In the genomic region with DNA sequence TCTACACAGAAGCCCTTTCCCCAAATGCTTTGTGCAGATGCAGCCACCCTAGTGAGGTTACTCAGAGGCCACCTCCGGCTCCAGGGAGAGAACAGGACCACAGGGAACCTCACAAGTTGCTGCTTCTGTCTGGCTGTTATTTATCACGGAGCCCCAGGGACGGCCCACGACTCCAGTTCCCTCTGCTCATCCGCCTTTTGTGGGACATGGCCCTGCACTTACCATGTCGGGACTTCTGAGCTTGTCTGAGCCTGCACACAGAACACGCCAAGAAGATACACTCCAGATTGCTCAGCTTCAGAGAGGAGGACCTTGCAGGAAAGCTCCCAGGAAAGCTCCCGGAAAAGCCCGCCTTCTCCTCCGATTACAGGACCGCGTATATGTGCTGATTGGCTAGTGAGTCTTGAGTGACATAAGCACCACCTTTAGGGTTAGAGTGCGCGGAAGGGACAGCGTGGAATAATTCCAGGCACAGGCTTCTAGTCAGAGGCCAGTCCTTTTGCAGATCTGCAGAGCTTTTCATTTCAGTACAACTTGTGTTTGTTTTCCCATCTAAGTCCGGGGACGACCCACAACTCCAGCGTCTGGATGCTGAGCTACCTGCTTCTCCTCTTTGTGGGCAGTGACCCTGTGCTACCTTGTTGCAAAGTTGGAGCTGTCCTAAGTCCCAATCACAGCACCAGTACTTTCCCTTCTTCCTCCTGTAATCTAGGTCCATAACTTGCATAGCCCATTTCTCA, we compare ENCODE assay signal across 8 mouse cellular contexts. TPM values are rescaled to one million over a fixed set of nuclear protein-coding genes. Genes with fewer than 3 reads are reported as not detected.
A peak's percentile ranks its signal among the peaks of the same experiment; 100 is the strongest.
DNase-seq lines count a peak whose midpoint lies in the region; ATAC-seq and TF ChIP-seq lines count a peak whose summit lies in the region.
"Not testable (repeated sequence)": the region's sequence is repeated elsewhere in the genome, so short reads cannot be mapped to it uniquely, and the experiment has no call there.

TSS of gene Zfp442 (minus strand) at position 307 of the 740 bp plus-strand sequence.

- TF ChIP-seq CTCF in ES-Bruce4 (IDR thresholded peaks at IDR 0.05; ENCODE audit: low read depth, low read length); forebrain, postnatal 0 days (IDR thresholded peaks at IDR 0.05; ENCODE audit: low read depth): not testable (repeated sequence)

- under 1% methylated on average over 18 of the region's 18 CpGs for WGBS in forebrain, postnatal 0 days
- WGBS in liver, embryonic 16.5 days (ENCODE audit: insufficient replicate concordance) = 1% methylated on average over 18 of the region's 18 CpGs
- WGBS in neural tube, embryonic 12.5 days = under 1% methylated on average over 18 of the region's 18 CpGs

- not testable (repeated sequence) for TF ChIP-seq EP300 in ES-Bruce4 (IDR thresholded peaks at IDR 0.05; ENCODE audit: insufficient read depth, low read depth, low read length)

- not testable (repeated sequence) for H3K4me1 ChIP-seq in ES-Bruce4 (ENCODE audit: control insufficient read depth, insufficient read depth, low read length); forebrain, postnatal 0 days (ENCODE audit: insufficient read depth); liver, embryonic 16.5 days (ENCODE audit: control insufficient read depth, low read depth, low read length); neural tube, embryonic 12.5 days

- intact Hi-C loops in heart, postnatal 25 days (cut with DNase I) = not testable (repeated sequence)

- peak within 1 kb of the TSS; percentile 89 for H3K4me3 ChIP-seq in ES-Bruce4 (ENCODE audit: low read depth, low read length)
- peak within 1 kb of the TSS; percentile 40 for H3K4me3 ChIP-seq in forebrain, postnatal 0 days (ENCODE audit: low read depth, low read length)
- peak within 1 kb of the TSS; percentile 54 for H3K4me3 ChIP-seq in liver, embryonic 16.5 days (ENCODE audit: low read depth, low read length)
- peak within 1 kb of the TSS; percentile 42 for H3K4me3 ChIP-seq in neural tube, embryonic 12.5 days

- H3K36me3 ChIP-seq in ES-Bruce4 (ENCODE audit: control insufficient read depth, insufficient read depth, low read length, poor library complexity, severe bottlenecking); forebrain, postnatal 0 days (ENCODE audit: insufficient read depth); liver, embryonic 16.5 days (ENCODE audit: control insufficient read depth, insufficient read depth); neural tube, embryonic 12.5 days: not testable (repeated sequence)

- peak within 1 kb of the TSS; percentile 32 for H3K9ac ChIP-seq in ES-Bruce4 (ENCODE audit: low read depth, poor library complexity, severe bottlenecking)
- peak within 1 kb of the TSS; percentile 57 for H3K9ac ChIP-seq in forebrain, postnatal 0 days
- H3K9ac ChIP-seq in liver, embryonic 16.5 days (ENCODE audit: low read depth, low read length) = not testable (repeated sequence)
- peak within 1 kb of the TSS; percentile 51 for H3K9ac ChIP-seq in neural tube, embryonic 12.5 days

- H3K27ac ChIP-seq in ES-Bruce4 (ENCODE audit: insufficient read depth, low read length) = peak within 1 kb of the TSS; percentile 25; the same call in 1 of the 2 replicates
- peak within 1 kb of the TSS; percentile 50; the same call in 1 of the 2 replicates for H3K27ac ChIP-seq in forebrain, postnatal 0 days (ENCODE audit: low read depth, low read length)
- not testable (repeated sequence) for H3K27ac ChIP-seq in liver, embryonic 16.5 days (ENCODE audit: low read length); neural tube, embryonic 12.5 days

- ATAC-seq in forebrain, postnatal 0 days = peak; percentile 99
- ATAC-seq in liver, embryonic 16.5 days (ENCODE audit: low read depth) = peak; percentile 96
- ATAC-seq in neural tube, embryonic 12.5 days (ENCODE audit: low FRiP score, low read depth) = peak; percentile 99

- H3K27me3 ChIP-seq in ES-Bruce4 (ENCODE audit: control insufficient read depth, insufficient read depth, low read length, poor library complexity, severe bottlenecking); forebrain, postnatal 0 days (ENCODE audit: insufficient read depth, low read length); liver, embryonic 16.5 days (ENCODE audit: control insufficient read depth, insufficient read depth, low read depth, low read length); neural tube, embryonic 12.5 days (replicated peaks): not testable (repeated sequence)

- H3K4me2 ChIP-seq in forebrain, postnatal 0 days (ENCODE audit: low read depth) = peak within 1 kb of the TSS; percentile 55
- peak within 1 kb of the TSS; percentile 49 for H3K4me2 ChIP-seq in liver, embryonic 16.5 days (ENCODE audit: low read depth, low read length)
- H3K4me2 ChIP-seq in neural tube, embryonic 12.5 days (replicated peaks) = peak within 1 kb of the TSS; percentile 57

- TF ChIP-seq POLR2A in ES-Bruce4 (IDR thresholded peaks at IDR 0.05; ENCODE audit: insufficient read depth, low read length) = not testable (repeated sequence)

- not testable (repeated sequence) for H3K9me3 ChIP-seq in ES-Bruce4 (replicated peaks; ENCODE audit: control insufficient read depth, insufficient read depth, low read length, poor library complexity, severe bottlenecking); forebrain, postnatal 0 days (ENCODE audit: low read length); liver, embryonic 16.5 days (replicated peaks; ENCODE audit: control insufficient read depth, low read length); neural tube, embryonic 12.5 days

- peak; percentile 79 to 84 for DNase-seq in cerebellum, adult 18-20 months
- peak; percentile 55 for DNase-seq in forebrain, postnatal 0 days
- DNase-seq in heart, postnatal 25 days (ENCODE audit: low spot score) = peak; percentile 41
- peak; percentile 72 for DNase-seq in layer of hippocampus, adult 11-12 months (ENCODE audit: low spot score)
- peak; percentile 47 for DNase-seq in telencephalon, adult 2 months (ENCODE audit: low read depth, low spot score)

RNA-seq across cellular contexts. Expression of gene Zfp442, which starts in this region (rescaled TPM):
- polyA plus RNA-seq in ES-Bruce4 (2011; ENCODE audit: insufficient read depth, insufficient read length, low read depth, missing spikeins) = 8.1 TPM in 2 replicates
- total RNA-seq in forebrain, postnatal 0 days (2014; rRNA removed) = 6.6 and 7.4 TPM in 2 replicates
- 3.2 and 4.5 TPM in 2 replicates for polyA plus RNA-seq in forebrain, postnatal 0 days (2015; fragmentation: Nextera tagmentation; extraction: Ambion mirVana)
- total RNA-seq in heart, postnatal 25 days (2021) = 1 to 10 TPM; 5.8 to 6.0 TPM
- 0.93 and 1.4 TPM in 2 replicates for polyA plus RNA-seq in liver, embryonic 16.5 days (2015; fragmentation: Nextera tagmentation; extraction: Ambion mirVana)
- 8.2 and 9.5 TPM in 2 replicates for polyA plus RNA-seq in neural tube, embryonic 12.5 days (2016; fragmentation: Nextera tagmentation; extraction: Ambion mirVana)
